Mouse (Mus musculus) stomach, postnatal 0 days (tissue): ENCODE data around the gene Cnn2.

Experiments used
- CTCF ChIP-seq: IDR thresholded peaks from 2 replicates; pipeline ENCODE4 v1.5.1; 2016; ENCODE audit warnings: antibody characterized with exemption, low read depth, mild to moderate bottlenecking, moderate library complexity
- EP300 ChIP-seq: optimal IDR thresholded peaks from 2 replicates; pipeline ENCODE3; 2016; ENCODE audit warnings: antibody characterized with exemption

- no peak for TF ChIP-seq CTCF
- no peak for TF ChIP-seq EP300
These were observed 42.4 kb downstream of the Cnn2 start for GRCm38 (mm10) chr10:80030736-80031135.
